Mouse (Mus musculus): ENCODE measurements around the gene Cyp2b13. TPM values are rescaled to one million over a fixed set of nuclear protein-coding genes. Genes with fewer than 3 reads are reported as not detected.
"Not testable (repeated sequence)": the region's sequence is repeated elsewhere in the genome, so short reads cannot be mapped to it uniquely, and the experiment has no call there.

Cyp2b13 gene
- total RNA-seq (2021), result not detected
- long read RNA-seq, experiment 1, result 0 reads
- long read RNA-seq, experiment 2, result 0 reads

DNA sequence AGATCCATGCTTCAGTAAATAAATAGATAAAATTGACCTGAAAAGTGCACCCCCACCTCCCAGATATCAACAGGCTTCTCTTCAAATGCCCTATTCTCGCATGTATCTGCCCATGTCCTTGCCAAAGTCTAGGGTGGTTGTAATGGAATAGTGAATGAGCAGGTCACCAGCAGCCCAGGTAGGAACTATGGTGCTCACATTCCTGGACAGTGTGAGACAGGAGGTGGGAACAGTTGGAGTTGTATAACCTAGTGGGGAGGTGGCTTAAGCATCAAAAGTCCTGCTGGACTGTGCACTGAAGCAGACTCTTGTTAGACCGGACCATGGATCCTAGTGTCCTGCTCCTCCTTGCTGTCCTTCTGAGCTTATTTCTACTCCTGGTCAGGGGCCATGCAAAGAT lies at the start of gene Cyp2b13:
Cyp2b13 (plus strand) TSS at position 301 of the 400 bp plus-strand sequence.
- DNase-seq (ENCODE audit: low spot score in 2 of 2), result not testable (repeated sequence)

DNA sequence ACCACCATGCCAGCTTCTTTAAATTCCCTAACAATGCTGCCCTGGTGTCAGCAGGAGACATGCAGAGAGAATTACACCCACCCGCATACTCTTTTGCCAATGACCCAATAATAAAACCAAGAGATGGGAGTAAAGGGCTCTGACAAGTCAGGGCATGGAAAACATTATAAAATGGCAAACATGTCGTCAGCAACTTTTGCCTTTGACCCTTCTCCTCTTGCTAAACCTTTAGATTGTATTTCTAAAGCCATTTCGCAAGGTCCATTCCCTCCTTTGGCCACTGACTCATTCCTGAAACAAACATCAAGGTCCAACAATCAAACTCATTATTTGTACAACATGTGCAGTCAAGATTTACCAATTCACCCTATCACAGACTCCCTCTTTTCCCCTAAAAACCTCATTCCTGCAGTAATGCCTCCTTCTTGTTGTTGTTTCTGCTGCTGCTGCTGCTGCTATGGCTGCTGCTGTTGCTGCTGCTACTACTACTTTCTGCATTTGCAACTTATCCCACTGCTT lies 41.4 kb upstream of the Cyp2b13 start:
- not testable (repeated sequence) for DNase-seq (ENCODE audit: low spot score in 2 of 2)

DNA sequence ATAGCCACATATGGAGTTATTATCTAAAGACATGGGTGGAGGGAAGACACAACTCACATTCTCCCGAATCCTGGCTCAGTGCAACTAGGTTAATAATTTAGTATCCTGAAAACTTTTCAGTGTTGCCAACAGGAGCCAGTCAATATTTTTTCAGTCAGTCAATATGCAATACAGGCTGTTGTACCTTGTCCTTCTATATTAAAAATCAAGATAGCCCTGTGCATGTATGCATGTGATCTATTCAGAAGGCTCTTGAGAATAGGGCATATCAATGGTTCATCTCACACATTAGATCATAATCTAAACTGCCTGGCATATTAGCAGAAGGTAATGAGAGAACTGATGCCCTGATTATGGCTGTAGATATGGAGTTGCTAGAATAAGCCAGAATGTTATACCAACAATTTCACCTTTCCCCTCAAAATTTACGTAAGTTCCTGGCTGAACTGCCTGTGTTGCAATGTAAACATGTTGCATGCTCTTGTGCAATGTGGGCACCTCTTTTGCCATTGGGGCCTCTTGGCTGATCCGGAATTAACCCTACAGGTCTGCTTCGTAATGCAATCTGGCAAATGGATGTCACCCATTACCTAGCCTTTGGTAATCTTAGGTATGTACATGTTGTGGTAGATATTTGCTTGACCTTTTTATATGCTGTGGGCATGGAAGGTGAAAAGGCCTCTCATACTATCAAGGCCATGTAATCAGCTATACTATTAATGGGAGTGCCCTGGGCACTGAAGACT lies 6.2 kb upstream of the Cyp2b13 start:
- DNase-seq (ENCODE audit: low spot score in 2 of 2), result not testable (repeated sequence)

DNA sequence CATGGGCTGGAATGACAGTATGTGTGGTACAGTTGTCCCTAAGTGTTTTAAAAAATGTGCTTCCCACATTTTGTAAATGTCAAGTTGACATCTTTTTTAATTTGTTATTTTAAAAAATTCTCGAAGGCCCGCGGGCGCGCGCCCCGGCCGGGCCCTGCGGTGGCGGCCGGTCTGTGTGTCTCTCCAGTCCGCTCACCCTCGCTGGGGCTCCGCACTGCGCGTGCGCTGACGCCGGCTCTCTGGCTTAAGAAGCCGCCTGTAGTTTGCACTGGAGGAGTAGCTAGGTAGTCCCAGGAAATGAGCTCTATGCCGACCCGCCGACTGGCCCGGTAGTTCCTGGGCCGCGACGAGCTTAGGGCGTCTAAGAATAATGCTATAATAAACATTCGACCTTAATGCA lies 10.4 kb downstream of the Cyp2b13 start:
- DNase-seq (ENCODE audit: low spot score in 2 of 2), result not testable (repeated sequence)

DNA sequence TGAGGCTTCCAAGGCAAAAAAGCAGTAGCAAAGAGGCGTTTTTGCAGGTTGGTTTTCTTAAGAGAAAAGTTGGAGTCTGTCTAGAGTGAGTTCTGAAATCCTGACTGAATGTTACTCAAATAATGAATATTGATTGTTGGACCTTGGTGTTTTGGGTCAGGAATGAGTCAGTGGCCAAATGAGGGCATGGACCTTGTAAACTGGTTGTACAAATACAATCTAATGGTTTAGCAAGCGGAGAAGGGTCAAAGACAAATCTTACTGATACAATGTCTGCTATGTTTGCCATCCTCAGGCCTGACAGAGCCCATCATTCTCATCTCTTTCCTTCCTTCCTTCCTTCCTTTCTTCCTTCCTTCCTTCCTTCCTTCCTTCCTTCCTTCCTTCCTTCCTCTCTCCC lies 21.3 kb downstream of the Cyp2b13 start:
- DNase-seq (ENCODE audit: low spot score in 2 of 2), result no peak

DNA sequence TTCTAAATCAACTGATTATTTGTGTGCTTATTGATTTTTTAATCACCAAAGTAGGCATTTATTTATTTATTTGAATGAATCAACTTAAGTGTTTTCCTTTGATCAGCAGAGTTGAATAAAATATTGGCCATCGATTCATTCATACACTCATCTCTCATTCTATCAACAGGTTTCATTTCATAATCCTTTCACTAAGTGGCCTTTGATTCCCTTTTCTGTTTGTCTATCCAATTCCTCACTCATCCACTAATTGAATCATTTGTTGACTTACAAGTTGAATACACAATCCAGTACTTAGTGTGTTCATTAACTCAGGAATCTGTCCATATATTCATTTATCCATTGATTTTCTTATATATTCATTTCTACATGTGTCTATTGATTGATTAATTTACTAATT lies 26.1 kb downstream of the Cyp2b13 start:
- no peak for DNase-seq (ENCODE audit: low spot score in 2 of 2)

DNA sequence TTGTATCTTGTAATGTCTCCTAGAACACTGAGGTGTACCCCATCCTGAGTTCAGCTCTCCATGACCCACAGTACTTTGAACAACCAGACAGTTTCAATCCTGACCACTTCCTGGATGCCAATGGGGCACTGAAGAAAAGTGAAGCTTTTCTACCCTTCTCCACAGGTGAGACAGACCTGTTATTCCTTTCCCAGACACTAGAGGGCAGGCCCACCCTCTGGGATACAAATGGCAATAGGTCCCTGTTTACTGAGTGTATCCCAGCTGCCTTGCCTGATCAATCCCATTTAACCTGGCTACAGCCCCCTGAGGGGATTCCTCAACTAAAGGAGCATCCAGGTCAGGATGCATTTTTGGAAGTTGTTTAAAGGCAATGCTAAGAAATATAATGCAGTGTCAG lies 27.3 kb downstream of the Cyp2b13 start:
- not testable (repeated sequence) for DNase-seq (ENCODE audit: low spot score in 2 of 2)

DNA sequence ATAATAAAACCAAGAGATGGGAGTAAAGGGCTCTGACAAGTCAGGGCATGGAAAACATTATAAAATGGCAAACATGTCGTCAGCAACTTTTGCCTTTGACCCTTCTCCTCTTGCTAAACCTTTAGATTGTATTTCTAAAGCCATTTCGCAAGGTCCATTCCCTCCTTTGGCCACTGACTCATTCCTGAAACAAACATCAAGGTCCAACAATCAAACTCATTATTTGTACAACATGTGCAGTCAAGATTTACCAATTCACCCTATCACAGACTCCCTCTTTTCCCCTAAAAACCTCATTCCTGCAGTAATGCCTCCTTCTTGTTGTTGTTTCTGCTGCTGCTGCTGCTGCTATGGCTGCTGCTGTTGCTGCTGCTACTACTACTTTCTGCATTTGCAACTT lies 78.3 kb downstream of the Cyp2b13 start:
- DNase-seq (ENCODE audit: low spot score in 2 of 2), result not testable (repeated sequence)

DNA sequence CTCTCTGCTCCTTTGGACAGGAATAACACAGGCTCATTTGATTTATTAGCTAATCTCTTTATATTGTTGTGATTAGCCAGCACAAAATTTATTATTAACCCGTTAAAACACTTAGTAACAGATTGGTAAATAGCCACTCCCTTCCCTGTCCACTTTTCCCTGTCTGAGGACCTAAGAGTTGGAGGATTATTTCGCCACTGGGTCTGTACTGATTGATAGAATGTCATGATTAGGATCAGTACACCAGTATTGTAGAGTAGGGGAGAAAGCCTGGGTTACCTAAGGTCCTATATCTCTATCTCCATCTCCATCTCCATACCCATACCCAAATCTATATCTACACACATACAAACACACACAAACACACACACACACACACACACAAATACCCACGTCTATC lies 82.4 kb downstream of the Cyp2b13 start:
- not testable (repeated sequence) for DNase-seq (ENCODE audit: low spot score in 2 of 2)

Other genes starting within 250 kb of the Cyp2b13 start
- gene Cyp2s1, start 244.6 kb upstream of the Cyp2b13 start, total RNA-seq (2021), result 1 to 10 TPM; 3.8 TPM
- under 1 TPM in 1 of 2 experiments, not detected in 1; 0.67 TPM for gene Cyp2b10, start 163.9 kb upstream of the Cyp2b13 start, total RNA-seq (2021)
- gene Cyp2b9, start 111.9 kb downstream of the Cyp2b13 start, total RNA-seq (2021), result not detected
- gene Vmn1r184, start 198.8 kb downstream of the Cyp2b13 start, total RNA-seq (2021), result not detected
- gene Cyp2a4, start 245.7 kb downstream of the Cyp2b13 start, total RNA-seq (2021), result not detected

Measured in left cerebral cortex, adult 18-20 months (tissue).